15 mouse cellular contexts compared by ENCODE assay signal in the genomic region with DNA sequence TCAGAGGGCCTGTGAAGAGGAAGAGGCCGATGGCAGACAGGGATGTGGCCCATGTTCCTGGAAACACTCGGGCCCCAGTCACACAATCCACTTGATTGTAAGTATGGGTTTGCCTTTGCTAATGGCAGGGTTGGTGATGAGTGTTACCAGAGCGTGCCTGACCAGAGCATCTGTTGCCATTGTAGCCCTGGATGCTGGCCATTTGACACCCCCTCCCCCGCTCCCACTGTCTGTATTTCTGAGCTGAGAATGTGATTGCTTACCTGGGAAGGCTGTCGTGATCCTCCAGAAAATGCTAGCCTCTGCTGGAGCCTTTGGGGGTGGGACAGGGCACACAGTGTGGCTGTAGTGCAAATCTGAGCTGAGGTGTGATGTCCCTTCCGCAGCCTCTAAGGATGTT.
"Had no signal": no experiment of that assay in that cellular context is flagged by ENCODE, and none has a peak within 500 bp of the region (broad histone marks: within the 10 kb centered on the region; RNA-seq: fewer than 3 reads in every experiment).

No protein-coding gene starts in this region.

- DNase-seq: cerebellum, adult 8-10 months; cerebellum, adult 9-10 months; cerebellum, adult 9-11 months; cerebellum, postnatal 25 days; cerebellum, postnatal 36 days; embryo, embryonic 11 days; forebrain, postnatal 0 days; gastrocnemius, adult 2 months; gastrocnemius, postnatal 10 days; gastrocnemius, postnatal 14 days; gastrocnemius, postnatal 25 days; gastrocnemius, postnatal 36 days; heart, adult 11 months; heart, adult 18-20 months; heart, adult 2 months had no signal
